Comparison of ENCODE assay signal across 13 mouse cellular contexts in the genomic region with DNA sequence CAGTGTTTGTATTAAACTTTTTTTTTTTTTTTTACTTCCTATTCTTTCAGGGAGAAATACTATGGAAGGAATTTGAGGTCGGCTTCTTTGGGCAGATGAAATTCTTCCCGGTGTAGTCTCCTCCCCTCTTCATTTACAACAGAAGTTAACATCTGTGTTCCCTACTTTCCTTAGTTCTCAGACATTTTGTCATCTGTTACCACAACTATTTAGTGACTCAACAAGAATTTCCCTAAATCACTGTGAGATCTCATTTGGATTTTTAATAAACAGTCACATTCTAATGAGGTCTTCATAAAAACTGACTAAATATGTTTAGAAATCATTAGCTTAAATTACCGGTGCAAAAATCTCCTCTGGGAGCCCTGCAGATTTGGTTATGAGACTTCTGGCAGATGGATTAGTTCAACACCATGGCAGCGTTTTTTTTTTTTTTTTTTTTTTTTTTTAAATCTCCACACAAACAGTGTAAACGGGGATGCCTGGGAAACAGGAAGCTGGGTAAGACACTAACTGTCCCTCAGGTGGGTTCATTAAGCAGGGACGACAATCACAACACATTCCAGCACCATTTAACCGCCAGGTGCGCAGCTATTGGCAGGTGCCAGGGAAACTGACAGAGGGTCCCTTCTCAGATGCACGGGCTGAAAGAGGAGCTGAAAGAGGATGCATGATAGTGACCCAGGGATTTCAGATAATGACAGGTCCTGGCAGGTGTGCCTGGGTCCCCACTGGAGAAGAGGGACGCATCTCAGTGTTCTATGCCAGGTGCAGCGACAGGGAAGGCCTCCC.
DNase-seq lines count a peak whose midpoint lies in the region; ATAC-seq and TF ChIP-seq lines count a peak whose summit lies in the region.
"Had no signal": no experiment of that assay in that cellular context is flagged by ENCODE, and none has a peak within 500 bp of the region (broad histone marks: within the 10 kb centered on the region; RNA-seq: fewer than 3 reads in every experiment).

No protein-coding gene starts in this region.

- H3K4me1 ChIP-seq in hindbrain, embryonic 12.5 days: peaks cover 13% of the 10 kb centered on the region
- no peaks in the 10 kb centered on the region for H3K4me1 ChIP-seq in hindbrain, embryonic 11.5 days (replicated peaks; ENCODE audit: control insufficient read depth, insufficient read depth, low read length)
- H3K4me1 ChIP-seq in ES-E14 (ENCODE audit: control insufficient read depth in 2 of 2, insufficient read depth in 2 of 2, low read length in 2 of 2, poor library complexity in 1 of 2): no peaks in the 10 kb centered on the region
- peaks cover 8% of the 10 kb centered on the region for H3K4me1 ChIP-seq in hindbrain, embryonic 15.5 days (replicated peaks)
- H3K4me1 ChIP-seq: megakaryocyte, embryonic 14.5 days; stomach, embryonic 15.5 days had no signal

- 0 out of 2 replicates have a peak overlapping the region, but pooled peaks have one; percentile 15 for H3K4me2 ChIP-seq in hindbrain, embryonic 12.5 days (replicated peaks)
- H3K4me2 ChIP-seq in hindbrain, embryonic 11.5 days (replicated peaks; ENCODE audit: low read depth, low read length): no peak overlapping the region
- H3K4me2 ChIP-seq in hindbrain, embryonic 15.5 days: no peak overlapping the region
- H3K4me2 ChIP-seq: stomach, embryonic 15.5 days had no signal

- no peaks in the 10 kb centered on the region for H3K9me3 ChIP-seq in hindbrain, embryonic 12.5 days (replicated peaks)
- no peaks in the 10 kb centered on the region for H3K9me3 ChIP-seq in hindbrain, embryonic 11.5 days (ENCODE audit: control insufficient read depth, low read length)
- H3K9me3 ChIP-seq in ES-E14 (ENCODE audit: control insufficient read depth, insufficient read depth, low read depth, low read length): no peaks in the 10 kb centered on the region
- H3K9me3 ChIP-seq in hindbrain, embryonic 15.5 days: no peaks in the 10 kb centered on the region
- H3K9me3 ChIP-seq: stomach, embryonic 15.5 days had no signal

- WGBS in hindbrain, embryonic 12.5 days: 46% methylated on average over 11 of the region's 11 CpGs
- 57% methylated on average over 11 of the region's 11 CpGs for WGBS in hindbrain, embryonic 11.5 days
- 34% methylated on average over 11 of the region's 11 CpGs for WGBS in hindbrain, embryonic 15.5 days

- H3K9ac ChIP-seq in hindbrain, embryonic 12.5 days: no peak overlapping the region
- no peak overlapping the region for H3K9ac ChIP-seq in hindbrain, embryonic 11.5 days (ENCODE audit: low read depth, low read length)
- no peak overlapping the region for H3K9ac ChIP-seq in ES-E14 (ENCODE audit: insufficient read depth, low read depth, low read length, poor library complexity, severe bottlenecking)
- H3K9ac ChIP-seq in hindbrain, embryonic 15.5 days: no peak overlapping the region
- H3K9ac ChIP-seq: liver, embryonic 14.5 days; stomach, embryonic 15.5 days had no signal

- no peaks in the 10 kb centered on the region for H3K36me3 ChIP-seq in hindbrain, embryonic 12.5 days
- no peaks in the 10 kb centered on the region for H3K36me3 ChIP-seq in hindbrain, embryonic 11.5 days (ENCODE audit: control insufficient read depth, insufficient read depth, low read length)
- no peaks in the 10 kb centered on the region for H3K36me3 ChIP-seq in ES-E14 (ENCODE audit: control insufficient read depth, insufficient read depth, low read length, poor library complexity, severe bottlenecking)
- no peaks in the 10 kb centered on the region for H3K36me3 ChIP-seq in hindbrain, embryonic 15.5 days
- H3K36me3 ChIP-seq: stomach, embryonic 15.5 days had no signal

- H3K27me3 ChIP-seq in hindbrain, embryonic 12.5 days: no peaks in the 10 kb centered on the region
- no peaks in the 10 kb centered on the region for H3K27me3 ChIP-seq in hindbrain, embryonic 11.5 days (ENCODE audit: control insufficient read depth, insufficient read depth, low read length)
- no peaks in the 10 kb centered on the region for H3K27me3 ChIP-seq in hindbrain, embryonic 15.5 days
- H3K27me3 ChIP-seq: megakaryocyte, embryonic 14.5 days; stomach, embryonic 15.5 days had no signal

- no peak overlapping the region for H3K4me3 ChIP-seq in hindbrain, embryonic 12.5 days
- no peak overlapping the region for H3K4me3 ChIP-seq in hindbrain, embryonic 11.5 days (ENCODE audit: low read depth, low read length)
- H3K4me3 ChIP-seq in ES-E14 (ENCODE audit: insufficient read depth in 1 of 2, low read depth in 1 of 2, low read length in 2 of 2, poor library complexity in 1 of 2, severe bottlenecking in 1 of 2): peak overlapping the region; percentile 20 to 46; a peak in 3 of 4 replicates
- H3K4me3 ChIP-seq in hindbrain, embryonic 15.5 days: no peak overlapping the region
- H3K4me3 ChIP-seq: megakaryocyte, embryonic 14.5 days; stomach, embryonic 15.5 days had no signal

- no peak for DNase-seq in hindbrain, embryonic 11.5 days (ENCODE audit: low spot score)
- DNase-seq in 3T3-L1 (ENCODE audit: low read depth, low spot score): peak; percentile 48
- no peak for DNase-seq in ES-E14 (ENCODE audit: low read depth, low spot score)
- DNase-seq in embryo, embryonic 10 days (ENCODE audit: low spot score): no peak
- no peak for DNase-seq in thymus, postnatal 36 days
- DNase-seq: cerebellum, adult 11-12 months; cerebellum, postnatal 36 days had no signal

- ATAC-seq in hindbrain, embryonic 12.5 days (ENCODE audit: low FRiP score): peak; percentile 49
- no peak for ATAC-seq in hindbrain, embryonic 11.5 days (ENCODE audit: low FRiP score)
- peak; percentile 27; the same call in 1 of the 2 replicates for ATAC-seq in hindbrain, embryonic 15.5 days (ENCODE audit: low FRiP score, low read depth)
- ATAC-seq: lung, postnatal 0 days had no signal

- peak overlapping the region; percentile 60; the same call in 1 of the 2 replicates for H3K27ac ChIP-seq in hindbrain, embryonic 12.5 days
- H3K27ac ChIP-seq in hindbrain, embryonic 11.5 days (ENCODE audit: low read depth, low read length): no peak overlapping the region
- H3K27ac ChIP-seq in ES-E14 (ENCODE audit: insufficient read depth, low read depth, low read length, poor library complexity, severe bottlenecking): no peak overlapping the region
- H3K27ac ChIP-seq in hindbrain, embryonic 15.5 days (replicated peaks): no peak overlapping the region
- H3K27ac ChIP-seq: liver, embryonic 14.5 days; stomach, embryonic 15.5 days had no signal

- in situ Hi-C loops in ES-E14 (cut with MboI; ENCODE audit: low sequenced_read_pairs in 2 of 2, unreplicated experiment in 2 of 2): no loop called here

TF ChIP-seq in ES-E14, 5 proteins besides CTCF, POLR2A, EP300 and RAD21:
- TF ChIP-seq ZNF384 (IDR thresholded peaks at IDR 0.05; ENCODE audit: low read depth, low read length): no peak
- TF ChIP-seq MAFK (IDR thresholded peaks at IDR 0.05; ENCODE audit: insufficient read depth, low read depth, low read length): no peak
- no peak for TF ChIP-seq HCFC1 (IDR thresholded peaks at IDR 0.05; ENCODE audit: borderline replicate concordance, insufficient read depth, low read length)
- TF ChIP-seq ZC3H11A (IDR thresholded peaks at IDR 0.05; ENCODE audit: borderline replicate concordance, low read depth, low read length): no peak
- TF ChIP-seq CHD2 (IDR thresholded peaks at IDR 0.05; ENCODE audit: low read depth, low read length): no peak
TF ChIP-seq in ES-E14: peak in this region for 0.

Comparison
In these comparisons a context has a peak if more than half of its experiments do, and no peak if none do; other contexts are left out.
1. H3K4me3 ChIP-seq: peak in ES-E14 (2 of 2); none in hindbrain, embryonic 12.5 days (single experiment), hindbrain, embryonic 11.5 days (single experiment) and hindbrain, embryonic 15.5 days (single experiment).